Mouse (Mus musculus) NIH3T3 (cell line): Measurements from ENCODE around the gene Spaca9.

Experiments
- DNase-seq: peaks from one replicate; pipeline ENCODE4 v3.0.0-alpha.2; 2012; ENCODE audit warnings: low read depth

Spaca9 gene

GRCm38 (mm10) chr2:28699361-28700335 is at the start of gene Spaca9, which contains the start of gene Ak8:
Gene Spaca9, minus strand, starts transcription at chr2:28699727.
Gene Ak8, plus strand, starts transcription at chr2:28700164.
- DNase-seq: peak; percentile 92

- no peak for DNase-seq
Measured at GRCm38 (mm10) chr2:28747705-28748104, 48.2 kb upstream of the Spaca9 start.

- DNase-seq: no peak
Measured at GRCm38 (mm10) chr2:28746682-28747332, 47.3 kb upstream of the Spaca9 start.

DNA sequence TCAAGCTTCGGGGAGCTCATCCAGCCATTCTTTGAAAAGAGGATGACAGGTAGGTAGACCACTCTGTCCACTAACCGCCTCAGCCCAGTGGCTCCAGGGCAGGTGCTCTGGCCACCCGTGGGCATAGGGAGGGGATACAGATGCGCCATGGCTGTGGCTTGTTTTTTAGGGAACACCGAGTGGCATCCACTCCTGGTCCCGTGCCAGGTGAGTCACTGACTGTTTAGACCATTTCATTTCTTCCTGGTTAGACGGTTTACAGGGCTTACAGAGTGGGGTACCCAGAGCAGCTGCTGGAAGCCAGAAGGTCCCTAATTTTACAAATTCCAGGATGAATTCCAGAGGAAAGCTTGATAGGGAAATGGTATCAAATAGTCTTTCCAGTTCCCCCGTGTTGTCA is 43.2 kb upstream of the Spaca9 start:
- peak; percentile 34 for DNase-seq

- no peak for DNase-seq
Measured at GRCm38 (mm10) chr2:28740159-28740558, 40.6 kb upstream of the Spaca9 start.

DNA sequence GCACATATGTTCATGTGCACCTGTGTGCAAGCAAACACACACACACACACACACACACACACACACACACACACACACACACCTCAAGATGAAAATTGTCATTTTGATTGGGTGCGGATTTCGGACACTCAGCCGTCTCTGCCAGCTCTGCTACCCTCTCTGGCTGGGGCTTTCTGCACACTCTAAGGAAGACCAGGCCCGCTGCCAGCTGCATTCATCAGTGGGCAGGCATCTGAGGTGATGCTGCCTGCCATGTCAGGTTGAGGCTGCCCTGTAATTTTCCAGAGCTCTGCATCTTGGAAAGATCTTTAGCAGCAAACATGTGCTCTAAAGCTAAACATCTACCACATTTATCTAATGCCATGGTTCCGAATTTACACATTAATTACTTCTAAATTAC is 37.6 kb upstream of the Spaca9 start:
- peak; percentile 14 for DNase-seq

DNA sequence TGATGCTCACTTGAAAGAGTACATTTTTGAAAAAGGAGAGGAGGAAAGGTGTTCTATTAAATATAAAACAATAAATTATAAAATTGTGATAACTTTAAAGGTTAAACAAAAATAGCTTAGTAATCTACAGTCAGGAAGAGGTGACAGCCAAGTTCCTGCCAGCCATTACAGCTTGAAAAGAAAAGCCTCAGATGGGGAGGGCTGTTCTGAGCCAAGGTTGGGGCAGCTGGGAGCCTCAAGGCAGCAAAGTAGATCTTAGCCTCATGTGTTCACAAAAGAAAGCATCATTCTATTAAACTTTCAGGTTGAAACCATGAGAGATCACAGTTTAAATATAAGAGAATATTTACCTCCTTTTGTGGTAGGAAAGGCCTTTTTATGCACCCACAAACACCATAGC is 31.1 kb upstream of the Spaca9 start:
- no peak for DNase-seq

- DNase-seq: no peak
Measured at GRCm38 (mm10) chr2:28727786-28728404, 28.4 kb upstream of the Spaca9 start.

DNA sequence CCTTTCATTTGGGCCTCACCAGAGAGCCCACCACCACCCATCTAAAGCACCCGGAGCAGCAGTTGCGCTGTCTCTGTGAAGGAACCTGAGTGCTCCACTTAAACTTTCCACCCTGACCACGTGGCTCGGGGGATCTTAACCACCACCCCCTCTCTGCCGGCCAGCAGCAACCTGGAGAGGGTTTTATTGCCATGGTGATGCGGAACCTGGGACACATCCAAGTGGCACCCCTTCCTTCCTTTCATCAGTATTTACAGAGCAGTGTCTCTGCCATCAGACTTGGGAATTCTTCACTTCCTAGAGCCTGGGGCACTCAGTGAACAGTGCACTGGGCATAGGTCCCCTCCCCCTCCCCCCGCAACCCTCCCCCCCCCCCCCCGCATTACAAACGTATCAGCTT is 24.4 kb upstream of the Spaca9 start:
- DNase-seq: no peak

GRCm38 (mm10) chr2:28722419-28722818 is 22.9 kb upstream of the Spaca9 start:
- no peak for DNase-seq

DNA sequence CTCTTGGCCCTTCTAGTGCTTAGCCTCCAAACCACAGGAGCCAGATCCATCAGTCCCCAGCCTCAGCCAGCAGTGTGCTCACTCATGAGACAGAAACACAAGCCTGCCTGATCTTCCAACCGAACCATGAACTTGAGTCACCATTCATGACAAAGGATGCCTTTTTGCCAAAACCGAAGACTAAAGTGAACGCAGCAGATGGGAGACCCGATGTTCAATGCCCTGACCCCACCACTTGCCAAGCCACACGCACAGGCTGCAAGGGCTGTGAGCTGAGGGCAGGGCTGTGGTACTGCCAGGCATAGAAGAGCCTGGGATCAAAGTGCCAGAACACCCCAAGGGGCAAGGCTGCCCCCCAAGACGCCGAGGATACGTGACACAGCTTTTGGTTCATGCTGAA is 13.5 kb upstream of the Spaca9 start:
- DNase-seq: peak; percentile 14

GRCm38 (mm10) chr2:28706787-28707186 is 7.3 kb upstream of the Spaca9 start:
- DNase-seq: no peak

DNA sequence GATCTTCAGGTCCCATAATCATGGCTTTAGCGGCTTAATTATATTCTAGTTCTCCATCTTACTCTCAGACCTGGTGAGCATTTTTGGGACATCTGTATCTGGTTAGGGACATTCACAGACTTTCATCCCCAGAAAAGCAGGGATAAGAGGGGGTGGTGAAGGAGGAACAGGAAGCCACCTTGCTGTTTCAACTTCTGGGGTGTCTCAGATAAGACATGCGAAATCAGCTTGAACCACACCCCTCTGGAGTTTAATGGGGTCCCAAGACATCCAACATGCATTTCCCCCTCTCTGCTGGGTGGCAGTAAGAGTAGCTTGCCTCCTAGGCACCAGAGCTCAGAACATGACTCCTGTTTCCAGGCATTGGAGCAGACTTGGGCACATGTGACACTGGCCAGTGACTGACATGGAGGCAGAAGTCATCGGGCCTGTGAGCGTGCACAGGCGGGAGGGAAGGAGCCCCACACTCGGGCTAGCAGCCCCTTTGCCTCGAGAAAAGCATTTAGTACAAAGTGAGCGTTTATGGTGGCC is 6.6 kb upstream of the Spaca9 start:
- DNase-seq: no peak

DNA sequence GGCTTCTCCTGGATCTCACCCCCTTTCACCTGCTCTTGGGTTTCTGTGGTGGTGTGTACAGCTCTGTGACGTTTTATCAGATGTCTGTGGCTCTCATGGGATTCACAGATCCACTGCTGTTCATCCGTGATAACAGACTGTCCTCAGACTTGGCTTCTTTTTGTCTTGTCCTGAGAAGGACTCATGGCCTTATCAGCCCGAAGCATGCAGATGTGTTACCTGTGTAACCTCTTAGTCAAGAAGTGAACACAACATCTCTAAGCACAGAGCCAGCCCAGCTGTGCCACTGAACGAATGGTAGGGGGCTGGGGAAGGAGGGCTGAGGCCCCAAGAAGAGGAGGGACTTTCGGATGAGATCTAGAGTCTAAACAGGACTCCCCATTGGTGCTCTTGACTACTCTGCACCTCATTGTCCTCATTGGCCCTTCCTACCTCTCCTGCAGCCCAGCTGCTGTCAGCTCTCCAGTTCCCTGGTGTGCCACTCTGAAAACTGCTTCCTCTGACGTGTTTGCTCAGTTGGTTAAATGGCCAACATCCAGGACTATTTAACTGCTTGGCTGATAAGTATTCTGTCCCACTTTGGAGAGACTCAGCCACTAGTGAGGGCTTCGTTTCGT is 2.2 kb upstream of the Spaca9 start:
- DNase-seq: peak; percentile 13

GRCm38 (mm10) chr2:28698566-28698965 is 961 bp downstream of the Spaca9 start:
- no peak for DNase-seq

DNA sequence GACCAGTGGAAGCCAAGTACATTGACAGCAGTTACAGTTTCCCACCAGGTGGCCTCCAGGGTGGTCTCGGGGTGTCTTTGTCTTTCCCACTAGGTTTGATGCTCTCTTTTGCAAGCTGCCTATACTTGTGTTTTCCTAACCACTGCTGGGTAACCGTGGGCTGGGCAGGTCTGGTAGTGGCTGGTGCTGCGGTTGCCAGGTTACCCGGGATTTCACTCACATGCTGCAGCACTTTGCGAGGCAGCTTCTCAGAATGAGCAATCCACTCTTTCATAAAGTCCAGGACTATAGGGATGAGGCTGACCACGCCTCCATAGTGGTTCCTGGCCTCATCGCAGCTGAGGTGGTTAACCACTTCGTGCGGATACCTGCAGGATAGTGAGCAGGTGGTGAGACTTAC is 6.8 kb downstream of the Spaca9 start:
- no peak for DNase-seq

GRCm38 (mm10) chr2:28688431-28688830 is 11.1 kb downstream of the Spaca9 start:
- peak; percentile 65 for DNase-seq

DNA sequence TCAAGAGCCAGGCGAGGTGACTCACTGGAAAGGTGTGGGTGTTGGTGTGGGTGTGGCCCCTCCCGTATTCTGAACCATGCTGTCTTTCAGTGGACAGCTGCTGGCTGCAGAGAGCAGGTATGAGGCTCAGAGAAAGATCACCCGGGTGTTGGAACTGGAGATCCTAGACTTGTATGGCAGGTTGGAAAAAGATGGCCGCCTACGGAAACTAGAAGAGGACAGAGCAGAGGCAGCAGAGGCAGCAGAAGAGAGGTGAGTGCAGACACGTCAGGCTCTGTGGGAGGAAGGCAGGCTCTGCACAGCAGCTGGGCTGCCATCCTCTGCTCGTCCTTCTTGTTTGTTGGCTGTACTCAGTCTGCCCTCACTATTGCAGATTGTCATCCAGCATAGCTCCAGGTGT is 13.6 kb downstream of the Spaca9 start:
- DNase-seq: no peak

DNA sequence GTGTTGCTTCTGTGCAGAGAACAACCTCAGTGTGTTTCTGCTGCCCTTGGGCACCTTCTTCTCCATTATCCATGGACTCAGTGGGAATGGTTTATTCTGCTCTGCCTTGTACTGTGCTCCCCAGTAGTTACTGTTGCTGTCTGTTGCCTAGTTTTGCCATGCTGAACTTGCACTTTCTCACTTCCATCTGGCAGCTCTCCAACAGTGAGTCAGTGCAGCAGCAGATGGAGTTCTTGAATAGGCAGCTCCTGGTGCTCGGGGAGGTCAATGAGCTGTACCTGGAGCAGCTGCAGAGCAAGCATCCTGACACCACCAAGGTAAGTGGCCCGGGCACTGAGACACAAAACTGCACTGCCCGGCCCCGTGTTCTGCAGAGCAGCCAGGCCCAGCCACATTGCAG is 17.8 kb downstream of the Spaca9 start:
- peak; percentile 90 for DNase-seq

DNA sequence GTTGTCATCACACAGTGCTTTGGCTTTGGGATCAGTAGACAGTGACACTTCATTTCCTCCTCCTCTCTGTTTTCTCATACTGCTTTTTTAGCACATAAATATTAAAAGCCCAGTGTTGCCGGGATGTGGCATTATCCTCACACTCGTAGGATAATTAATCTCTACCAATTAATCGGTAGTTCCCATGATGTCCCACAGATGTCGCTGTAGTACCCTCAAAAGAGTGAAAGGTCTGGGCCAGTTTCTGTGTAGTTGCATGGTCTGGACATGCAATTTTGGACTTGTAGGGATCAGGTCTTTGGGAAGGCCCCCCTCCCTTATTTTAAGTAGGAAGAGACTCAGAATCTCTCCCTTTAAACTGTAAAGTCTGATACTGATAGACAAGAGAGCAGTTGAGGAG is 18.8 kb downstream of the Spaca9 start:
- DNase-seq: peak; percentile 62

- no peak for DNase-seq
Measured at GRCm38 (mm10) chr2:28676005-28676404, 23.5 kb downstream of the Spaca9 start.

- no peak for DNase-seq
Measured at GRCm38 (mm10) chr2:28671438-28671837, 28.1 kb downstream of the Spaca9 start.
